Mouse (Mus musculus) kidney, adult 2 months (tissue): ENCODE measurements around the gene Utp6. TPM values are rescaled to one million over a fixed set of nuclear protein-coding genes. Genes with fewer than 3 reads are reported as not detected.

Source experiments
- DNase-seq: peaks from one replicate; pipeline ENCODE4 v3.0.0; 2021
- H3K27ac ChIP-seq: fragments of 200-500 bp; 2 replicates; pipeline ENCODE4 v1.5.1; 2012; ENCODE audit warnings: low read depth, low read length, control low read depth, inconsistent platforms; ENCODE audit not compliant: insufficient read depth
- H3K27me3 ChIP-seq: fragments of 200-500 bp; replicated peaks from 2 replicates; pipeline ENCODE4 v1.6.1; 2012; ENCODE audit warnings: mild to moderate bottlenecking, moderate library complexity, low read length, inconsistent platforms; ENCODE audit not compliant: control insufficient read depth, insufficient read depth
- H3K36me3 ChIP-seq: fragments of 200-500 bp; 2 replicates; pipeline ENCODE4 v1.6.1; 2012; ENCODE audit warnings: mild to moderate bottlenecking, moderate library complexity, low read length, inconsistent platforms; ENCODE audit not compliant: control insufficient read depth, insufficient read depth
- H3K4me1 ChIP-seq: fragments of 200-500 bp; 2 replicates; pipeline ENCODE4 v1.6.1; 2011; ENCODE audit warnings: low read length; ENCODE audit not compliant: control insufficient read depth, insufficient read depth
- H3K4me3 ChIP-seq: fragments of 200-500 bp; 2 replicates; pipeline ENCODE4 v1.5.1; 2011; ENCODE audit warnings: mild to moderate bottlenecking, low read depth, low read length, control low read depth; ENCODE audit not compliant: insufficient read depth
- CTCF ChIP-seq: fragments of 200-500 bp; conservative IDR thresholded peaks from 2 replicates; pipeline ENCODE4 v1.5.1; 2011; ENCODE audit warnings: low read depth, mild to moderate bottlenecking, control low read depth, low read length, moderate library complexity, mixed read lengths; ENCODE audit not compliant: insufficient read depth, insufficient read length
- POLR2A ChIP-seq: fragments of 200-500 bp; IDR thresholded peaks from one replicate; pipeline ENCODE4 v1.6.1; 2011; ENCODE audit warnings: low read depth, low read length, control low read depth
- WGBS: fragments of 180-500 bp; shearing (Covaris S2); methylation state at CpG from one replicate; pipeline ENCODE4 v1.1.7; 2018; 5-methylcytosine and 5-hydroxymethylcytosine counted together
- polyA plus RNA-seq: library from polyadenylated mRNA; depleted of rRNA; stranded (reverse); fragments of >200 nt; gene quantifications from 2 replicates; pipeline ENCODE4 v1.2.3, GENCODE M21; 2012; rRNA removed

Utp6 gene
- polyA plus RNA-seq, 1 experiment: 10.3 TPM

DNA sequence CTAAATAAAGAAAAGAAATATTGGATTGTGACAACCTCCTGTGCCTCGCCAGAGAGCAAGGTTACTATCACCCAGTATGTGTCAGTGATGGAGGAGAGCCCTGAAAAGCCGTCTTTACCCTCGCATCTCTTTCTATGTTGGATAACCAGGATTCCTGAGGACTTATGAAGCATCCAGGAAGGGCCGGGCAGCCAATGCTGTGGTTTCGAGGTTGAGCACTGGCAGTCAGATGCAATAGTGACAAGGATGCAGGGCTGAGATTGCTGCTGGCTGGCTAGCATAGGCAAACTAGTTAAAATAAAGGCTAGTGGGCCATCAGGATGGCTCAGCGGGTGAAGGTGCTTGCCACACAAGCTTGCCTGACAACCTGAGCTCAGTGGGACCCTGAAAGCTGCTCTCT is 61.0 kb downstream of the Utp6 start:
- no peaks in the 10 kb centered on the region for H3K36me3 ChIP-seq
- no peak for DNase-seq
- no peaks in the 10 kb centered on the region for H3K27me3 ChIP-seq
- H3K27ac ChIP-seq: no peak overlapping the region
- H3K4me3 ChIP-seq: no peak overlapping the region
- no peaks in the 10 kb centered on the region for H3K4me1 ChIP-seq
- no peak for TF ChIP-seq POLR2A
- TF ChIP-seq CTCF: no peak
- WGBS: 94% methylated on average over 6 of the region's 6 CpGs

DNA sequence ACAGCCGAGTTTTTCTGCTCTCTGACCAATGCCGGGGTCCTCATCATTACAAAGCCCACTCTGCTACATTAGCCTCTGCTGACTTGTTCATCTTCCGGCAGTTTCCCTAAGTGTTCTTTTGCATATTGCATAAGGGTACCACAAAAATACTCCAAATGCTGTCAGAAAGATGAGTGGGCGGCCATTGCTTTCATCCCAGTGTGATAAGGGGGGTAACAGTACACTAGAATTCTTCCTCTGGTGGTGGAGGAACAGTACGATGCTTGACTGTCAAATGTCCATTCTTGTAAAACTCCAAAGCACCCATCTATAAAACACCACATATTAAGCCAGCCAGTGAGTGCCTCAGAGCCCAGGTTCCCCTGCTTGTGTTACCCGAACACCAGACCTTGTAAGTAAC is 69.9 kb downstream of the Utp6 start:
- no peak for TF ChIP-seq CTCF
- no peak for TF ChIP-seq POLR2A

DNA sequence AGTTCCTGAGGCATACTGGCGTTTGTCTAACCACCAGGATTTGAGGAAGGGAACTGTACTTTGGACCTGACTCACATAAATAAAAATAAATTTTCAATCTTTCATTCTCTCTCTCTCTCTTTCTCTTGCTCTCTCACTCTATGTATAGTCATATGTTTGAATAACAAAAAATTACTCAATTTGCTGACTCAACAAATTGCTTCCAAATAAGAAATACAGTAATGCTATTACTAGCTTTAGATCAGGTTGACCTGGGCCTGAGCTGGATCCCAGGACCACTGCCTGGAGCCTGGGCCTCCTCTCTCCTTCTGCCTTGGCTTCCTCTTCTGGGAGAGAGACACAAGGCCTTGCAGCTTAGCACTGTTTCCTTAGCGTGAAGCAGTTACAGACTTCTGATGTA is 71.4 kb downstream of the Utp6 start:
- 87% methylated on average over 2 of the region's 2 CpGs for WGBS
- Histone ChIP-seq H3K4me1 (peaks cover 3% of the 10 kb centered on the region; the same call in 1 of the 2 replicates), H3K36me3 (no peaks in the 10 kb centered on the region), H3K27ac (no peak overlapping the region), H3K27me3 (no peaks in the 10 kb centered on the region), H3K4me3 (no peak overlapping the region)
- no peak for DNase-seq
- TF ChIP-seq CTCF: no peak
- TF ChIP-seq POLR2A: no peak

More for the DNA sequence above, 69.9 kb downstream of the Utp6 start:
- no peaks in the 10 kb centered on the region for H3K36me3 ChIP-seq
- DNase-seq: no peak
- no peak overlapping the region for H3K27ac ChIP-seq
- 93% methylated on average over 6 of the region's 6 CpGs for WGBS
- no peak overlapping the region for H3K4me3 ChIP-seq
- H3K4me1 ChIP-seq: no peaks in the 10 kb centered on the region
- no peaks in the 10 kb centered on the region for H3K27me3 ChIP-seq

DNA sequence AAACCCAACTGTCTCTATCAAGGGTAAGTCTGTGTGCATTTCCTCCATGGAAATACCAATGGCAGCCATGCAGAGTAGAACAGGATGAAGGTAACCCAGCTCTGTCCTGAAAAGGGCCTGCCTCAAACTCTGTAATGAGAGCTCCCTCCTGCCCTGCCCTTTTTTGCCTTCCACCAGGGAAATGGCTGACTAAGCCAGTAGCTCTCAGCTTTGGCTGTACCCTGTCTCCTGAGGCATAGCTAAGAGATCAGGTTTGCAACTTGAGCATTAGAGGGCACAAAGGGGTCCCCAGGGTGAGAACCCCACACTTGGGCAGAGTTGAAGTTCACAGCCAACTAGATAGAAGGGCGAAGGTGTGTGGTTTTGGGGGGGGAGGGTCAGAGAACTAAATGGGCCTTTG is 75.2 kb downstream of the Utp6 start:
- Histone ChIP-seq H3K36me3 (no peaks in the 10 kb centered on the region), H3K27ac (no peak overlapping the region), H3K4me1 (peaks cover 5% of the 10 kb centered on the region; the same call in 1 of the 2 replicates), H3K4me3 (no peak overlapping the region), H3K27me3 (no peaks in the 10 kb centered on the region)
- TF ChIP-seq CTCF: no peak
- TF ChIP-seq POLR2A: no peak
- DNase-seq: no peak
- 91% methylated on average over 1 of the region's 1 CpGs for WGBS

DNA sequence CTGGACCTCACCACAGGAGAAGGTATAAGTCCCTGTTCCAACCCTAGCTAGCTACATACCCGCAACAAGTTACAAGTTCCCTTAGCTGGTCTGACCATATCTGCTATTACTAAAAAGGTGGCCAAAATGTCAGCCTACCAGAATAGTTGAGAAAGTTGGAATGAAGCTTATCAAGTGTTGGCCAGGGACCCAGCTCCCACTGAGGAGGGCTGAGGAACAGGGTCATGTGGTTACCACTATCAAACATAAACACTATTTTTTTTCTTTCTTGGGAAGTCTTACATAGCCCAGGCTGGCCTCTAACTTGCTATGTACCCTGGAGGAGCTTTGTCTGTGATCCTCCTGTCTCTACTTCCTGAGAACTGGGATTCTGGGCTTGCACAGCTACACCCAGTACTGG is 75.8 kb downstream of the Utp6 start:
- DNase-seq: no peak
- no peaks in the 10 kb centered on the region for H3K36me3 ChIP-seq
- TF ChIP-seq POLR2A (no peak), CTCF (no peak)
- H3K4me1 ChIP-seq: peaks cover 5% of the 10 kb centered on the region; the same call in 1 of the 2 replicates
- WGBS: 79% methylated on average over 1 of the region's 1 CpGs
- peak overlapping the region; percentile 57; the same call in 1 of the 2 replicates for H3K27ac ChIP-seq
- H3K4me3 ChIP-seq: no peak overlapping the region
- H3K27me3 ChIP-seq: no peaks in the 10 kb centered on the region

DNA sequence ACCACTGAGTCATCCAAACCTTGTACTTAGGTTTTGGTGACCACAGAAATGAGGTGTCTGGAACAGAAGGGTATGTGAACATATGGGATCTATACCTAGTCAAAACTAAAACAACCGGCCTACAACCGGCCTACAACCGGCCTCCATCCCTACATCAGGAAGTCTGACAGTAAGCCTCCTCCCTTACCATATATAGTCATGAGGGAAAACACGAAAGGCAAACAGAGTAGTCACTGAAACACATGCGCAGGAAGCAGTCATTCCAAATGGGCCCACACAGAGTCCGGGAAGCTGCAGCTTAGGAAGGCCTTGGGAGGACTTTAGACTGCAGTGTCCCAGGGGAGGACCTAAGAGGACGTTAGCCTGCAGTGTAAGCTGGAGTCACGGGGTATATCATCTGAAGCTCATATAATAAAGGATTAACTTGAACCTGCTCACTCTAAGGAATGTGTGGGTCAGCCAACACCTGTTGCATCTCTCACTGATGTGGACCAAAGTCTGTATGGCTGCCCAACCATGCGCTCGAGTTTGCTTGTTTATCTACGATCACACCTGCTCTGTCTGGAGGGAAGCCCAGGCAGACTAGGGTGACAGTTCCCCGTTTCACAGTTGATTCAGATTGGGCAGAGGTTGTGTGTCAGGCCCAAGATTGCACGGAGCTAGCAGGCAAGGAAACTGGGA is 76.3 kb downstream of the Utp6 start:
- peak; percentile 89 for DNase-seq
- Histone ChIP-seq H3K36me3 (no peaks in the 10 kb centered on the region), H3K4me3 (no peak overlapping the region), H3K27ac (peak overlapping the region; percentile 57), H3K27me3 (no peaks in the 10 kb centered on the region), H3K4me1 (peaks cover 5% of the 10 kb centered on the region; the same call in 1 of the 2 replicates)
- TF ChIP-seq CTCF: no peak
- TF ChIP-seq POLR2A: no peak
- WGBS: 50% methylated on average over 13 of the region's 13 CpGs

DNA sequence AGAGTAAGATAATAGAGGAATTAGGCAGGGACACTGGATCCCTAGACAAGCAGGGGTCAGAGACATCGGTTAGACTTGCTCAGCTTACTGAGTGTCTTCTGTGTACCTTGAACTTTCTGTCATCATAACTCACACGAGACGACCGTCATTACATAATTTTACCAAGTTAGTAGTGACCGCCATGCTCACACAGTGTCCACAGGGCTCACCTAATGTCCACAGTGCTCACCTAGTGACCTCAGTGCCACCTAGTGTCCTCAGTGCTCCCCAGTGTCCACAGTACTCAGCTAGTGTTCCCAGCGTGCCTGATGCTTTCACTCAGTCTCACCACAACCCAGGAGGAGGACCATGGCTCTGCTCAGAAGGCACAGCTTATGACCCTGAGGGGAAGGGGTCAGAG is 77.4 kb downstream of the Utp6 start:
- Histone ChIP-seq H3K27ac (no peak overlapping the region), H3K36me3 (no peaks in the 10 kb centered on the region), H3K27me3 (no peaks in the 10 kb centered on the region), H3K4me3 (no peak overlapping the region), H3K4me1 (peaks cover 5% of the 10 kb centered on the region; the same call in 1 of the 2 replicates)
- 54% methylated on average over 6 of the region's 6 CpGs for WGBS
- TF ChIP-seq POLR2A (no peak), CTCF (peak; percentile 54)
- peak; percentile 71 for DNase-seq

Other genes with a start within 250 kb of the Utp6 start
- gene Suz12, start 30.7 kb upstream of the Utp6 start, polyA plus RNA-seq: 4.3 and 5.7 TPM in 2 replicates
- gene Crlf3, start 118.6 kb upstream of the Utp6 start, polyA plus RNA-seq: 7.5 and 9.2 TPM in 2 replicates
- 0.22 and 0.25 TPM in 2 replicates for gene Atad5, start 127.0 kb upstream of the Utp6 start, polyA plus RNA-seq
- 10.2 and 12.3 TPM in 2 replicates for gene Tefm, start 179.8 kb upstream of the Utp6 start, polyA plus RNA-seq
- 25.9 and 26.8 TPM in 2 replicates for gene Adap2, start 191.7 kb upstream of the Utp6 start, polyA plus RNA-seq
- 7.0 and 7.6 TPM in 2 replicates for gene Rnf135, start 221.5 kb upstream of the Utp6 start, polyA plus RNA-seq
- gene Rhot1, start 246.6 kb upstream of the Utp6 start, polyA plus RNA-seq: 13.7 and 18.3 TPM in 2 replicates